Mouse (Mus musculus): ENCODE results near the gene AF067063. TPM values are rescaled to one million over a fixed set of nuclear protein-coding genes. Genes with fewer than 3 reads are reported as not detected.
A peak's percentile ranks its signal among the peaks of the same experiment; 100 is the strongest.
"Not testable (repeated sequence)": the region's sequence is repeated elsewhere in the genome, so short reads cannot be mapped to it uniquely, and the experiment has no call there.

The AF067063 gene
- polyA plus RNA-seq (2015; fragmentation: Nextera tagmentation; extraction: Ambion mirVana), result not detected in 2 replicates

DNA sequence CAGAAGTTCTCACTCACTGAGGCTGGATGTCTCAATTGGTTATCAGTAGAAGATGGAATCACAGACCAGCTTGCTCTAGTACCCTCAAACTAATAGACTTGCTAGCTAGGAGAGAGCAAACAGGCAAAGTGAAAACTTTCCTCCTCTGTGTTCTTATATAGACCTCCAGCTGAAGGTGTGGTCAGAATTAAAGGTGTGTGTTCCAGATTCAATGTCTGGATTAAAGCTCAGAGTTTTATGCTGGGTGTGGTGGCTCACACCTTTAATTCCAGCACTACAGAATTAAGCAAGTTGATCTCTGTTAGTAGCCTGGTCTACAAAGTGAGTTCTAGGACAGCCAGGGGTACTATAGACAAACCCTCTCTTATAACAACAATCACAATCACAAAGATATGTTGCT lies at the start of gene AF067063:
TSS of gene AF067063 (minus strand) at position 101 of the 400 bp plus-strand sequence.
- H3K36me3 ChIP-seq (replicated peaks; ENCODE audit: insufficient read depth, low read length); DNase-seq; H3K9me3 ChIP-seq (ENCODE audit: low read length); H3K27ac ChIP-seq (ENCODE audit: low read depth); H3K27me3 ChIP-seq (ENCODE audit: insufficient read depth, low read length); H3K4me2 ChIP-seq (ENCODE audit: low read depth, low read length); H3K9ac ChIP-seq (replicated peaks); H3K4me3 ChIP-seq (ENCODE audit: low read depth, low read length); ATAC-seq; H3K4me1 ChIP-seq (ENCODE audit: insufficient read depth): not testable (repeated sequence)

GRCm38 (mm10) chr13:119864395-119864999 lies 34.5 kb upstream of the AF067063 start:
- not testable (repeated sequence) for H3K4me1 ChIP-seq (ENCODE audit: insufficient read depth); H3K36me3 ChIP-seq (replicated peaks; ENCODE audit: insufficient read depth, low read length); H3K27ac ChIP-seq (ENCODE audit: low read depth); H3K9ac ChIP-seq (replicated peaks); ATAC-seq; H3K4me2 ChIP-seq (ENCODE audit: low read depth, low read length); H3K9me3 ChIP-seq (ENCODE audit: low read length); H3K27me3 ChIP-seq (ENCODE audit: insufficient read depth, low read length); H3K4me3 ChIP-seq (ENCODE audit: low read depth, low read length); DNase-seq
- 32% methylated on average over 6 of the region's 7 CpGs for WGBS (ENCODE audit: insufficient replicate concordance)

GRCm38 (mm10) chr13:119862399-119862798 lies 32.4 kb upstream of the AF067063 start:
- H3K4me2 ChIP-seq (ENCODE audit: low read depth, low read length); DNase-seq; H3K27ac ChIP-seq (ENCODE audit: low read depth); H3K4me3 ChIP-seq (ENCODE audit: low read depth, low read length); H3K27me3 ChIP-seq (ENCODE audit: insufficient read depth, low read length); H3K36me3 ChIP-seq (replicated peaks; ENCODE audit: insufficient read depth, low read length); H3K9ac ChIP-seq (replicated peaks); ATAC-seq; H3K4me1 ChIP-seq (ENCODE audit: insufficient read depth); H3K9me3 ChIP-seq (ENCODE audit: low read length): not testable (repeated sequence)
- no CpG with 5 or more reads among the region's 6 CpGs for WGBS (ENCODE audit: insufficient replicate concordance)

DNA sequence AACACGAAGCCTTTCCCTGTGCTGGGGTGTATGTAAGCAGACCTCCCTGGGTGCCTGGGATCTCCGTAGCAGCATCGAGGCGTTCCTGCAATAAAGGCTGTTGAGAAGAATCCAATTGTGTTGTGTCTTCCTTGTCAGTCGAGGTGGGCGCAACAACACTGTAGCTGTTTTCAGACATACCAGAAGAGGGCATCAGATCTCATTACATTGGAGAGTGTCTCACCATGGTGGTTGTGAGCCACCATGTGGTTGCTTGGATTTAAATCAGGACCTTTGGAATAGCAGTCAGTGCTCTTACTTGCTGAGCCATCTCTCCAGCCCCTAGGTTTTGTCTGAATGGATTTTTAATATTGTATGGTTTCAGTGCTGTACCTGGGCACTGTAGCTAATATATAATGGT lies 10.0 kb upstream of the AF067063 start:
- not testable (repeated sequence) for H3K27ac ChIP-seq (ENCODE audit: low read depth); DNase-seq; H3K4me1 ChIP-seq (ENCODE audit: insufficient read depth); H3K27me3 ChIP-seq (ENCODE audit: insufficient read depth, low read length); H3K36me3 ChIP-seq (replicated peaks; ENCODE audit: insufficient read depth, low read length); H3K9me3 ChIP-seq (ENCODE audit: low read length); H3K9ac ChIP-seq (replicated peaks); H3K4me3 ChIP-seq (ENCODE audit: low read depth, low read length); H3K4me2 ChIP-seq (ENCODE audit: low read depth, low read length); ATAC-seq
- TF ChIP-seq CTCF (IDR thresholded peaks at IDR 0.05; ENCODE audit: low read depth), result peak; percentile 47
- 27% methylated on average over 6 of the region's 6 CpGs for WGBS (ENCODE audit: insufficient replicate concordance)

DNA sequence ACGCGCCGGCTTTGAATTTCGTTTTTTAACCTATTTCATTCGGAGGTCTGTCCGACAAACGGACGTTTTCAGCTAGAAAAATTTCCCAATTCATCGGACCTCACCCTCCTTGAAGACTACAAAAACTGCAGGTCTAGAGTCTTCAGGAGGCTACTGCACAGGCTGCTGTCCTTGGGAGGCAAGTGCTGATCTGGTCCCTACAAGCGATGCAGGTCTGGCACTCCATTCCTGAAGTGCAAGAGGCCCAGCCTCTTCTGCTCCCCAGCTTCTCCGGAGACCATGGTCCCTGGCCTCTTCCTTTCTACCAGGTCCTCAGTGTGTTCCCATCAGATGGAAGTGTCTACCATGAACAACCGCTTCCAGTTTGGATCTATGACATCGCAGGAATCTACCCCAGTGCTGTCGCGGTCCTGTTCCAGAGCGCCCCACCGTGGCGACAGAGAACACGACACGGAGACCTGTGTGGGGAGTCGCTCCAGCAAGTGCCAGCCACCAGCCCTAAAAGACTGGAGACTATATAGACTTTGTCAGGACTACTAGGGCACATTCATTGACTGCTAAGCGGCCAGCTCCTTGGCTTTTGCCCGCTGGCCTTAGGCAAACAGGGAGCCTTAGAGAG lies 7.8 kb upstream of the AF067063 start:
- H3K27ac ChIP-seq (ENCODE audit: low read depth); H3K4me3 ChIP-seq (ENCODE audit: low read depth, low read length); H3K27me3 ChIP-seq (ENCODE audit: insufficient read depth, low read length); H3K36me3 ChIP-seq (replicated peaks; ENCODE audit: insufficient read depth, low read length); H3K4me1 ChIP-seq (ENCODE audit: insufficient read depth); H3K4me2 ChIP-seq (ENCODE audit: low read depth, low read length); H3K9ac ChIP-seq (replicated peaks); H3K9me3 ChIP-seq (ENCODE audit: low read length): not testable (repeated sequence)
- ATAC-seq (peak; percentile 61), DNase-seq (peak; percentile 43)
- WGBS (ENCODE audit: insufficient replicate concordance), result 10% methylated on average over 14 of the region's 23 CpGs
- peak; percentile 41 for TF ChIP-seq CTCF (IDR thresholded peaks at IDR 0.05; ENCODE audit: low read depth)

DNA sequence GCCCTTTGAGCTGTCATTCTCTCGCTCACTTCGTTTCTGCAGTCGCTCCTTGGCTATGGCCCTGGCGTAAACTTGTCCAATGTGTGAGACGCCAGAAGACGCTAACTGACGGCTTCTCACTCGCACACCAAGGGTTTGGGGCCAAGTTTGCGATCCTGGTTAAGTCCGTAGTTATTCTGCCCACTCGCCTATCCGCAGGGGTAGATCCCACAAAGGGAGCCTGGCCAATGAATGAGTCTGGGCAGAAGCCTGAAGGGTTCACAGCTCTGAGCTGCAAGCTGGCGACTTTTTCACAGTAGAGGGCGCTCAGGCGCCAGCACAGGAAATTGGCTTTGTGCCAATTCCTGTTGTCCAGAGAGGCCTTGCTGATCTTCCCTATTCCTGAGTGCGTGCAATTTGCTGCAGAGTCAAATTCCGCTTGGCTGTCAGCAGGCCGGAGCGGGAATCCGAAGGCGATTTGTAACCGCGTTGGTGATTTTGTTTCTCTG lies 6.4 kb upstream of the AF067063 start:
- H3K36me3 ChIP-seq (replicated peaks; ENCODE audit: insufficient read depth, low read length); H3K9ac ChIP-seq (replicated peaks); H3K4me3 ChIP-seq (ENCODE audit: low read depth, low read length); H3K27me3 ChIP-seq (ENCODE audit: insufficient read depth, low read length); DNase-seq; H3K27ac ChIP-seq (ENCODE audit: low read depth); H3K9me3 ChIP-seq (ENCODE audit: low read length); H3K4me1 ChIP-seq (ENCODE audit: insufficient read depth): not testable (repeated sequence)
- peak; percentile 57 for ATAC-seq
- WGBS (ENCODE audit: insufficient replicate concordance), result 7% methylated on average over 23 of the region's 23 CpGs
- peak overlapping the region; percentile 45 for H3K4me2 ChIP-seq (ENCODE audit: low read depth, low read length)
- peak; percentile 41 for TF ChIP-seq CTCF (IDR thresholded peaks at IDR 0.05; ENCODE audit: low read depth)

Data from liver, postnatal 0 days (tissue).